Mouse (Mus musculus) macrophage (primary cell): ENCODE results near the gene Lrrc19. TPM values are rescaled to one million over a fixed set of nuclear protein-coding genes. Genes with fewer than 3 reads are reported as not detected.

Source experiments
- H3K27ac ChIP-seq: fragments of 350-480 bp; formaldehyde crosslinking; 2 replicates; pipeline ENCODE4 v1.9.0; 2021
- H3K36me3 ChIP-seq: fragments of 350-480 bp; formaldehyde crosslinking; 2 replicates; pipeline ENCODE4 v1.9.0; 2021; ENCODE audit errors: inconsistent target
- H3K4me3 ChIP-seq: fragments of 350-480 bp; formaldehyde crosslinking; 2 replicates; pipeline ENCODE4 v1.9.0; 2021; ENCODE audit errors: inconsistent target
- H3K79me2 ChIP-seq: fragments of 350-480 bp; formaldehyde crosslinking; 2 replicates; pipeline ENCODE4 v1.9.0; 2021; ENCODE audit errors: inconsistent target
- WGBS: methylation state at CpG from one replicate; pipeline ENCODE4 v1.1.7; 2026; ENCODE audit warnings: inconsistent platforms; ENCODE audit not compliant: missing documents; 5-methylcytosine and 5-hydroxymethylcytosine counted together
- polyA plus RNA-seq: library from polyadenylated mRNA; stranded (reverse); fragments of 250-400 nt; gene quantifications from 3 replicates; pipeline ENCODE4 v1.2.4, GENCODE M21; 2018; ENCODE audit warnings: inconsistent platforms

The Lrrc19 gene
- polyA plus RNA-seq, 1 experiment from 2014 or later, result not detected

- 69% methylated on average over 3 of the region's 3 CpGs for WGBS
- Histone ChIP-seq H3K27ac (no peak overlapping the region), H3K4me3 (no peak overlapping the region), H3K36me3 (no peaks in the 10 kb centered on the region), H3K79me2 (no peaks in the 10 kb centered on the region)
Measured at GRCm38 (mm10) chr4:94610339-94610738, 39.6 kb downstream of the Lrrc19 start.

- H3K79me2 ChIP-seq, result peaks cover 22% of the 10 kb centered on the region
- WGBS, result 100% methylated on average over 2 of the region's 2 CpGs
- H3K36me3 ChIP-seq, result no peaks in the 10 kb centered on the region
- H3K4me3 ChIP-seq, result no peak overlapping the region
- no peak overlapping the region for H3K27ac ChIP-seq
Measured at GRCm38 (mm10) chr4:94605591-94605990, 44.4 kb downstream of the Lrrc19 start.

DNA sequence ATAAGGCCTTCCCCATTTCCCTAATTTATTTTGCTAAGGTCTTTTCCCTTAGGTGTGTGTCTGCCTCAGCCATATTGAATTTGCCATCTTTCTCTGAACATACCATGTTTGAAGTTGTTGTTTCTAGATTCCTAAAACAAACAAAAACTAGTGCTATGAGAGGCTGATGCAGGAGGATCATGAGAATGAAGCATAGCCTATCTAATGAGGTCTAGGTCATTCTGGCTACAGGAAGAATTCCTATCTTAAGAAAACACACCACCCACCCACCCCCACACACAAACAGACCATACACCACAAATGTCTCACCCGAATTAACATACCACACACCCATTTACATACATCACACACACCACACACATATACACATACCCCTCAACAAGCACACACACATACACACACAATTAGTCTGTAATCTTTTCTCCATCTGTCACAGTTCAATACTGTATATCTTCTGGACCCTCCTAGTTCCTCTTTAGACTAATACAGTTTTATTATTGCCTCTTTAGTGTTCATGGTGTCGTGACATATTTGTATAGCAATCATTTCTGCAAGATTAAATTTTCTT is 45.4 kb downstream of the Lrrc19 start:
- WGBS, result 88% methylated on average over 2 of the region's 2 CpGs
- Histone ChIP-seq H3K4me3 (no peak overlapping the region), H3K79me2 (peaks cover 33% of the 10 kb centered on the region), H3K36me3 (no peaks in the 10 kb centered on the region), H3K27ac (no peak overlapping the region)

GRCm38 (mm10) chr4:94603031-94603629 is 46.8 kb downstream of the Lrrc19 start, which contains the start of gene Plaa:
Gene Plaa (minus strand): TSS chr4:94603244.
- H3K27ac ChIP-seq, result peak within 1 kb of the TSS; percentile 62

GRCm38 (mm10) chr4:94602496-94603030 is 47.4 kb downstream of the Lrrc19 start:
- WGBS, result 1% methylated on average over 33 of the region's 33 CpGs
- peak overlapping the region; percentile 57 for H3K27ac ChIP-seq
- H3K4me3 ChIP-seq, result peak overlapping the region; percentile 82
- H3K36me3 ChIP-seq, result no peaks in the 10 kb centered on the region
- H3K79me2 ChIP-seq, result peaks cover 52% of the 10 kb centered on the region

More at GRCm38 (mm10) chr4:94603031-94603629, 46.8 kb downstream of the Lrrc19 start, which contains the start of gene Plaa:
- Histone ChIP-seq H3K36me3 (no peaks in the 10 kb centered on the region), H3K79me2 (peaks cover 47% of the 10 kb centered on the region), H3K4me3 (peak within 1 kb of the TSS; percentile 82)
- WGBS, result under 1% methylated on average over 51 of the region's 61 CpGs

- 81% methylated on average over 4 of the region's 4 CpGs for WGBS
- no peaks in the 10 kb centered on the region for H3K36me3 ChIP-seq
- H3K79me2 ChIP-seq, result peaks cover 63% of the 10 kb centered on the region
- 0 out of 2 replicates have a peak overlapping the region, but pooled peaks have one; percentile 82 for H3K4me3 ChIP-seq
- no peak overlapping the region for H3K27ac ChIP-seq
Measured at GRCm38 (mm10) chr4:94601395-94601794, 48.5 kb downstream of the Lrrc19 start.

DNA sequence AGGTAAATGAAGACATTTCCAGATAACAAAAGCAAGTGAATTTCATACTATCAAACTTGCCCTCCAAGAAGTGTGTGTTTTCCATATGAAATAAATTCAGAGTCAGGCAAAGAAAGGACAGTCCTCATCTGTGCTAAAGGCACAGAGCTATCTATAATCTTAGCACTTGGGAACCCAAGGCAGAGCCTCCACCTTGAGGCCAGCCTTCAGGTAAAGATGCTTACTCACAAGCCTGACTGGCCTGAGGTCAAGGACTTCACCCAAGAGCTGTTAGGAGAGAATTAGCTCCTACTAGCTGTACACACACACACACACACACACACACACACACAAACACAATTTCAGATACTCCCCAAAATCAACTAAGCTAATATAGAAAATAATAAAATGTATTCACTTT is 57.2 kb downstream of the Lrrc19 start:
- Histone ChIP-seq H3K27ac (no peak overlapping the region), H3K79me2 (peaks cover 99% of the 10 kb centered on the region), H3K36me3 (no peaks in the 10 kb centered on the region), H3K4me3 (no peak overlapping the region)

- peaks cover 95% of the 10 kb centered on the region for H3K79me2 ChIP-seq
- H3K27ac ChIP-seq, result no peak overlapping the region
- 93% methylated on average over 4 of the region's 4 CpGs for WGBS
- no peaks in the 10 kb centered on the region for H3K36me3 ChIP-seq
- H3K4me3 ChIP-seq, result no peak overlapping the region
Measured at GRCm38 (mm10) chr4:94591765-94592381, 58.1 kb downstream of the Lrrc19 start.

Other genes starting within 250 kb of the Lrrc19 start
- not detected in 3 replicates for gene Gm10306, start 93.6 kb downstream of the Lrrc19 start, polyA plus RNA-seq
- gene Caap1, start 93.3 kb downstream of the Lrrc19 start, polyA plus RNA-seq, result 9.4 to 10.4 TPM (median 9.4 TPM) in 3 replicates
- 42.0 to 64.1 TPM (median 59.3 TPM) in 3 replicates for gene Plaa, start 46.9 kb downstream of the Lrrc19 start, polyA plus RNA-seq
- gene Ift74, start 35.7 kb downstream of the Lrrc19 start, polyA plus RNA-seq, result 7.3 to 14.6 TPM (median 8.3 TPM) in 3 replicates
- not detected in 3 replicates for gene Tek, start 89.1 kb upstream of the Lrrc19 start, polyA plus RNA-seq